Mouse (Mus musculus): ENCODE data around the gene Wdr41. TPM values are rescaled to one million over a fixed set of nuclear protein-coding genes. Genes with fewer than 3 reads are reported as not detected.

The Wdr41 gene
- polyA plus RNA-seq, 1 experiment from 2014 or later = 25.5 TPM

- no peaks in the 10 kb centered on the region for H3K27me3 ChIP-seq (replicated peaks; ENCODE audit: control insufficient read depth, insufficient read depth, low read length)
- H3K4me2 ChIP-seq (ENCODE audit: low read length) = no peak overlapping the region
- H3K27ac ChIP-seq (ENCODE audit: low read depth) = no peak overlapping the region
- no peaks in the 10 kb centered on the region for H3K36me3 ChIP-seq (ENCODE audit: control insufficient read depth, insufficient read depth, low read length)
- H3K4me1 ChIP-seq (replicated peaks; ENCODE audit: control insufficient read depth, insufficient read depth, low read length) = no peaks in the 10 kb centered on the region
- 11% methylated on average over 1 of the region's 1 CpGs for WGBS
- no peak overlapping the region for H3K9ac ChIP-seq (ENCODE audit: low read length)
- H3K4me3 ChIP-seq (ENCODE audit: low read depth, low read length) = no peak overlapping the region
- DNase-seq (ENCODE audit: low spot score) = no peak
- ATAC-seq (replicated peaks; ENCODE audit: low FRiP score, low TSS enrichment, low read depth) = no peak
- H3K9me3 ChIP-seq (ENCODE audit: control insufficient read depth, low read length) = no peaks in the 10 kb centered on the region
These were observed 68.0 kb downstream of the Wdr41 start for GRCm38 (mm10) chr13:95044108-95044507.

GRCm38 (mm10) chr13:95050398-95050797 lies 74.3 kb downstream of the Wdr41 start:
- WGBS = 83% methylated on average over 4 of the region's 4 CpGs

GRCm38 (mm10) chr13:95052421-95052820 lies 76.3 kb downstream of the Wdr41 start:
- Histone ChIP-seq H3K9ac (ENCODE audit: low read length) (no peak overlapping the region), H3K4me3 (ENCODE audit: low read depth, low read length) (no peak overlapping the region), H3K4me1 (replicated peaks; ENCODE audit: control insufficient read depth, insufficient read depth, low read length) (no peaks in the 10 kb centered on the region), H3K9me3 (ENCODE audit: control insufficient read depth, low read length) (no peaks in the 10 kb centered on the region), H3K4me2 (ENCODE audit: low read length) (no peak overlapping the region), H3K27ac (ENCODE audit: low read depth) (no peak overlapping the region), H3K36me3 (ENCODE audit: control insufficient read depth, insufficient read depth, low read length) (no peaks in the 10 kb centered on the region), H3K27me3 (replicated peaks; ENCODE audit: control insufficient read depth, insufficient read depth, low read length) (no peaks in the 10 kb centered on the region)
- ATAC-seq (replicated peaks; ENCODE audit: low FRiP score, low TSS enrichment, low read depth) (no peak), DNase-seq (ENCODE audit: low spot score) (no peak)
- 86% methylated on average over 3 of the region's 3 CpGs for WGBS

More at GRCm38 (mm10) chr13:95050398-95050797, 74.3 kb downstream of the Wdr41 start:
- H3K9me3 ChIP-seq (ENCODE audit: control insufficient read depth, low read length) = no peaks in the 10 kb centered on the region
- H3K4me1 ChIP-seq (replicated peaks; ENCODE audit: control insufficient read depth, insufficient read depth, low read length) = no peaks in the 10 kb centered on the region
- H3K4me3 ChIP-seq (ENCODE audit: low read depth, low read length) = no peak overlapping the region
- no peak overlapping the region for H3K27ac ChIP-seq (ENCODE audit: low read depth)
- DNase-seq (ENCODE audit: low spot score) (no peak), ATAC-seq (replicated peaks; ENCODE audit: low FRiP score, low TSS enrichment, low read depth) (no peak)
- H3K36me3 ChIP-seq (ENCODE audit: control insufficient read depth, insufficient read depth, low read length) = no peaks in the 10 kb centered on the region
- H3K4me2 ChIP-seq (ENCODE audit: low read length) = no peak overlapping the region
- no peak overlapping the region for H3K9ac ChIP-seq (ENCODE audit: low read length)
- H3K27me3 ChIP-seq (replicated peaks; ENCODE audit: control insufficient read depth, insufficient read depth, low read length) = no peaks in the 10 kb centered on the region

- 85% methylated on average over 1 of the region's 1 CpGs for WGBS
- Histone ChIP-seq H3K36me3 (ENCODE audit: control insufficient read depth, insufficient read depth, low read length) (no peaks in the 10 kb centered on the region), H3K4me2 (ENCODE audit: low read length) (no peak overlapping the region), H3K4me1 (replicated peaks; ENCODE audit: control insufficient read depth, insufficient read depth, low read length) (no peaks in the 10 kb centered on the region), H3K9me3 (ENCODE audit: control insufficient read depth, low read length) (no peaks in the 10 kb centered on the region), H3K9ac (ENCODE audit: low read length) (no peak overlapping the region), H3K27ac (ENCODE audit: low read depth) (no peak overlapping the region), H3K4me3 (ENCODE audit: low read depth, low read length) (no peak overlapping the region), H3K27me3 (replicated peaks; ENCODE audit: control insufficient read depth, insufficient read depth, low read length) (no peaks in the 10 kb centered on the region)
- ATAC-seq (replicated peaks; ENCODE audit: low FRiP score, low TSS enrichment, low read depth) (no peak), DNase-seq (ENCODE audit: low spot score) (no peak)
These were observed 79.7 kb downstream of the Wdr41 start for GRCm38 (mm10) chr13:95055742-95056388.

GRCm38 (mm10) chr13:95056501-95057280 lies 80.5 kb downstream of the Wdr41 start:
- no peaks in the 10 kb centered on the region for H3K36me3 ChIP-seq (ENCODE audit: control insufficient read depth, insufficient read depth, low read length)
- no peaks in the 10 kb centered on the region for H3K9me3 ChIP-seq (ENCODE audit: control insufficient read depth, low read length)
- no peak overlapping the region for H3K4me2 ChIP-seq (ENCODE audit: low read length)
- no peaks in the 10 kb centered on the region for H3K27me3 ChIP-seq (replicated peaks; ENCODE audit: control insufficient read depth, insufficient read depth, low read length)
- no peak overlapping the region for H3K4me3 ChIP-seq (ENCODE audit: low read depth, low read length)
- H3K27ac ChIP-seq (ENCODE audit: low read depth) = no peak overlapping the region
- H3K9ac ChIP-seq (ENCODE audit: low read length) = no peak overlapping the region
- ATAC-seq (replicated peaks; ENCODE audit: low FRiP score, low TSS enrichment, low read depth) (no peak), DNase-seq (ENCODE audit: low spot score) (no peak)
- 82% methylated on average over 11 of the region's 11 CpGs for WGBS
- H3K4me1 ChIP-seq (replicated peaks; ENCODE audit: control insufficient read depth, insufficient read depth, low read length) = no peaks in the 10 kb centered on the region

- Histone ChIP-seq H3K36me3 (ENCODE audit: control insufficient read depth, insufficient read depth, low read length) (no peaks in the 10 kb centered on the region), H3K4me3 (ENCODE audit: low read depth, low read length) (no peak overlapping the region), H3K27ac (ENCODE audit: low read depth) (no peak overlapping the region), H3K27me3 (replicated peaks; ENCODE audit: control insufficient read depth, insufficient read depth, low read length) (no peaks in the 10 kb centered on the region), H3K9ac (ENCODE audit: low read length) (no peak overlapping the region), H3K4me1 (replicated peaks; ENCODE audit: control insufficient read depth, insufficient read depth, low read length) (no peaks in the 10 kb centered on the region), H3K4me2 (ENCODE audit: low read length) (no peak overlapping the region), H3K9me3 (ENCODE audit: control insufficient read depth, low read length) (no peaks in the 10 kb centered on the region)
- WGBS = 85% methylated on average over 4 of the region's 4 CpGs
- DNase-seq (ENCODE audit: low spot score) (no peak), ATAC-seq (replicated peaks; ENCODE audit: low FRiP score, low TSS enrichment, low read depth) (no peak)
These were observed 82.7 kb downstream of the Wdr41 start for GRCm38 (mm10) chr13:95058885-95059284.

GRCm38 (mm10) chr13:95063390-95064017 lies 87.4 kb downstream of the Wdr41 start:
- Histone ChIP-seq H3K27me3 (replicated peaks; ENCODE audit: control insufficient read depth, insufficient read depth, low read length) (no peaks in the 10 kb centered on the region), H3K9me3 (ENCODE audit: control insufficient read depth, low read length) (no peaks in the 10 kb centered on the region), H3K4me3 (ENCODE audit: low read depth, low read length) (no peak overlapping the region), H3K36me3 (ENCODE audit: control insufficient read depth, insufficient read depth, low read length) (no peaks in the 10 kb centered on the region), H3K9ac (ENCODE audit: low read length) (no peak overlapping the region), H3K4me1 (replicated peaks; ENCODE audit: control insufficient read depth, insufficient read depth, low read length) (no peaks in the 10 kb centered on the region), H3K27ac (ENCODE audit: low read depth) (no peak overlapping the region), H3K4me2 (ENCODE audit: low read length) (no peak overlapping the region)
- ATAC-seq (replicated peaks; ENCODE audit: low FRiP score, low TSS enrichment, low read depth) (no peak), DNase-seq (ENCODE audit: low spot score) (no peak)
- WGBS = 64% methylated on average over 4 of the region's 4 CpGs

- ATAC-seq (replicated peaks; ENCODE audit: low FRiP score, low TSS enrichment, low read depth) (no peak), DNase-seq (ENCODE audit: low spot score) (no peak)
- Histone ChIP-seq H3K27ac (ENCODE audit: low read depth) (no peak overlapping the region), H3K9me3 (ENCODE audit: control insufficient read depth, low read length) (no peaks in the 10 kb centered on the region), H3K9ac (ENCODE audit: low read length) (no peak overlapping the region), H3K4me2 (ENCODE audit: low read length) (no peak overlapping the region), H3K27me3 (replicated peaks; ENCODE audit: control insufficient read depth, insufficient read depth, low read length) (no peaks in the 10 kb centered on the region), H3K36me3 (ENCODE audit: control insufficient read depth, insufficient read depth, low read length) (no peaks in the 10 kb centered on the region), H3K4me3 (ENCODE audit: low read depth, low read length) (no peak overlapping the region), H3K4me1 (replicated peaks; ENCODE audit: control insufficient read depth, insufficient read depth, low read length) (no peaks in the 10 kb centered on the region)
- 68% methylated on average over 6 of the region's 6 CpGs for WGBS
These were observed 91.7 kb downstream of the Wdr41 start for GRCm38 (mm10) chr13:95067854-95068253.

All from intestine, embryonic 14.5 days (tissue).